Mouse (Mus musculus): ENCODE results near the gene Gpank1. TPM values are rescaled to one million over a fixed set of nuclear protein-coding genes. Genes with fewer than 3 reads are reported as not detected.
A peak's percentile ranks its signal among the peaks of the same experiment; 100 is the strongest.

Gpank1 gene
- total and polyA plus RNA-seq, 3 experiments, result 6.8 to 9.5 (median 8.5) TPM

GRCm38 (mm10) chr17:35079778-35080177, 41.5 kb upstream of the Gpank1 start:
- Histone ChIP-seq H3K36me3 (ENCODE audit: control insufficient read depth, insufficient read depth, low read length) (no peaks in the 10 kb centered on the region), H3K79me2 (replicated peaks; ENCODE audit: control insufficient read depth, insufficient read depth, low read length) (no peaks in the 10 kb centered on the region), H3K27ac (no peak overlapping the region), H3K9ac (ENCODE audit: low read depth, low read length) (no peak overlapping the region), H3K27me3 (ENCODE audit: control insufficient read depth, insufficient read depth, low read length) (no peaks in the 10 kb centered on the region), H3K4me3 (no peak overlapping the region), H3K4me1 (ENCODE audit: control insufficient read depth, insufficient read depth, low read length) (peaks cover 8% of the 10 kb centered on the region)
- 11% methylated on average over 9 of the region's 9 CpGs for WGBS
- TF ChIP-seq POLR2A (IDR thresholded peaks at IDR 0.05; ENCODE audit: insufficient read depth, low read depth, low read length) (no peak), EP300 (IDR thresholded peaks at IDR 0.05; ENCODE audit: insufficient read depth, low read depth, low read length) (no peak), CTCF (IDR thresholded peaks at IDR 0.05) (peak; percentile 8; the same call in 1 of the 2 replicates)
- intact Hi-C loops (cut with DNase I), result no loop called here
- DNase-seq, result peak in 1 of 2 experiments; percentile 26

- Histone ChIP-seq H3K79me2 (replicated peaks; ENCODE audit: control insufficient read depth, insufficient read depth, low read length) (no peaks in the 10 kb centered on the region), H3K27me3 (ENCODE audit: control insufficient read depth, insufficient read depth, low read length) (no peaks in the 10 kb centered on the region), H3K4me3 (no peak overlapping the region), H3K9ac (ENCODE audit: low read depth, low read length) (no peak overlapping the region), H3K27ac (no peak overlapping the region), H3K4me1 (ENCODE audit: control insufficient read depth, insufficient read depth, low read length) (peaks cover 8% of the 10 kb centered on the region), H3K36me3 (ENCODE audit: control insufficient read depth, insufficient read depth, low read length) (no peaks in the 10 kb centered on the region)
- TF ChIP-seq CTCF (IDR thresholded peaks at IDR 0.05), result no peak
- TF ChIP-seq EP300 (IDR thresholded peaks at IDR 0.05; ENCODE audit: insufficient read depth, low read depth, low read length), result no peak
- no peak for TF ChIP-seq POLR2A (IDR thresholded peaks at IDR 0.05; ENCODE audit: insufficient read depth, low read depth, low read length)
- DNase-seq, result no peak
- intact Hi-C loops (cut with DNase I), result no loop called here
- WGBS, result 35% methylated on average over 6 of the region's 6 CpGs
These were observed 41.0 kb upstream of the Gpank1 start for GRCm38 (mm10) chr17:35080248-35080647.

- Histone ChIP-seq H3K4me1 (ENCODE audit: control insufficient read depth, insufficient read depth, low read length) (peaks cover 8% of the 10 kb centered on the region), H3K9ac (ENCODE audit: low read depth, low read length) (no peak overlapping the region), H3K27ac (no peak overlapping the region), H3K79me2 (replicated peaks; ENCODE audit: control insufficient read depth, insufficient read depth, low read length) (no peaks in the 10 kb centered on the region), H3K36me3 (ENCODE audit: control insufficient read depth, insufficient read depth, low read length) (no peaks in the 10 kb centered on the region), H3K27me3 (ENCODE audit: control insufficient read depth, insufficient read depth, low read length) (no peaks in the 10 kb centered on the region), H3K4me3 (no peak overlapping the region)
- DNase-seq, result no peak
- intact Hi-C loops (cut with DNase I), result no loop called here
- 93% methylated on average over 4 of the region's 4 CpGs for WGBS
- TF ChIP-seq EP300 (IDR thresholded peaks at IDR 0.05; ENCODE audit: insufficient read depth, low read depth, low read length), result no peak
- TF ChIP-seq POLR2A (IDR thresholded peaks at IDR 0.05; ENCODE audit: insufficient read depth, low read depth, low read length), result no peak
- no peak for TF ChIP-seq CTCF (IDR thresholded peaks at IDR 0.05)
These were observed 40.5 kb upstream of the Gpank1 start for GRCm38 (mm10) chr17:35080710-35081109.

- 90% methylated on average over 16 of the region's 16 CpGs for WGBS
- Histone ChIP-seq H3K27me3 (ENCODE audit: control insufficient read depth, insufficient read depth, low read length) (no peaks in the 10 kb centered on the region), H3K4me3 (no peak overlapping the region), H3K36me3 (ENCODE audit: control insufficient read depth, insufficient read depth, low read length) (no peaks in the 10 kb centered on the region), H3K79me2 (replicated peaks; ENCODE audit: control insufficient read depth, insufficient read depth, low read length) (no peaks in the 10 kb centered on the region), H3K4me1 (ENCODE audit: control insufficient read depth, insufficient read depth, low read length) (peaks cover 3% of the 10 kb centered on the region; the same call in 1 of the 2 replicates), H3K27ac (no peak overlapping the region), H3K9ac (ENCODE audit: low read depth, low read length) (no peak overlapping the region)
- no peak for DNase-seq
- TF ChIP-seq CTCF (IDR thresholded peaks at IDR 0.05), result no peak
- TF ChIP-seq POLR2A (IDR thresholded peaks at IDR 0.05; ENCODE audit: insufficient read depth, low read depth, low read length), result no peak
- no peak for TF ChIP-seq EP300 (IDR thresholded peaks at IDR 0.05; ENCODE audit: insufficient read depth, low read depth, low read length)
- intact Hi-C loops (cut with DNase I), result no loop called here
These were observed 38.2 kb upstream of the Gpank1 start for GRCm38 (mm10) chr17:35082841-35083576.

- TF ChIP-seq POLR2A (IDR thresholded peaks at IDR 0.05; ENCODE audit: insufficient read depth, low read depth, low read length) (no peak), EP300 (IDR thresholded peaks at IDR 0.05; ENCODE audit: insufficient read depth, low read depth, low read length) (no peak), CTCF (IDR thresholded peaks at IDR 0.05) (no peak)
- Histone ChIP-seq H3K4me3 (no peak overlapping the region), H3K36me3 (ENCODE audit: control insufficient read depth, insufficient read depth, low read length) (no peaks in the 10 kb centered on the region), H3K79me2 (replicated peaks; ENCODE audit: control insufficient read depth, insufficient read depth, low read length) (no peaks in the 10 kb centered on the region), H3K27ac (no peak overlapping the region), H3K27me3 (ENCODE audit: control insufficient read depth, insufficient read depth, low read length) (no peaks in the 10 kb centered on the region), H3K4me1 (ENCODE audit: control insufficient read depth, insufficient read depth, low read length) (peaks cover 3% of the 10 kb centered on the region; the same call in 1 of the 2 replicates), H3K9ac (ENCODE audit: low read depth, low read length) (no peak overlapping the region)
- 49% methylated on average over 3 of the region's 3 CpGs for WGBS
- intact Hi-C loops (cut with DNase I), result no loop called here
- no peak for DNase-seq
These were observed 37.2 kb upstream of the Gpank1 start for GRCm38 (mm10) chr17:35083929-35084497.

All from heart, adult 2 months (tissue).